Comparison of ENCODE assay signal across 8 mouse cellular contexts in genomic region chr7:44548497-44549087, GRCm38 (mm10). TPM values are rescaled to one million over a fixed set of nuclear protein-coding genes. Genes with fewer than 3 reads are reported as not detected.
DNase-seq lines count a peak whose midpoint lies in the region; ATAC-seq and TF ChIP-seq lines count a peak whose summit lies in the region.

Gene Pold1 (minus strand): TSS chr7:44548849.

- H3K36me3 ChIP-seq in megakaryocyte, embryonic 14.5 days (replicated peaks; ENCODE audit: low read length), result peaks cover 50% of the 10 kb centered on the region

- H3K9me3 ChIP-seq in megakaryocyte, embryonic 14.5 days, result no peaks in the 10 kb centered on the region

- no peak within 1 kb of the TSS for H3K27ac ChIP-seq in cortical plate, adult 2 months (ENCODE audit: insufficient read depth, low read length)

- peak within 1 kb of the TSS; percentile 42 for H3K4me3 ChIP-seq in cortical plate, adult 2 months (ENCODE audit: insufficient read depth, low read length)
- peak within 1 kb of the TSS; percentile 98 for H3K4me3 ChIP-seq in megakaryocyte, embryonic 14.5 days (replicated peaks)

- TF ChIP-seq POLR2A in cortical plate, adult 2 months (IDR thresholded peaks at IDR 0.05; ENCODE audit: extremely low read depth, insufficient read depth, low read length), result peak; percentile 44; the same call in 1 of the 2 replicates

- ATAC-seq in activated CD4-positive, CD25-positive, alpha-beta regulatory T cell, adult 4 months, result peak; percentile 90

- 0 out of 2 replicates have a peak, but pooled peaks cover 1% of the 10 kb centered on the region for H3K4me1 ChIP-seq in cortical plate, adult 2 months (ENCODE audit: control insufficient read depth, insufficient read depth, low read length)
- peaks cover 53% of the 10 kb centered on the region for H3K4me1 ChIP-seq in megakaryocyte, embryonic 14.5 days

- no peaks in the 10 kb centered on the region for H3K27me3 ChIP-seq in megakaryocyte, embryonic 14.5 days (replicated peaks)

- peak; percentile 80 for TF ChIP-seq CTCF in cortical plate, adult 2 months (IDR thresholded peaks at IDR 0.05; ENCODE audit: extremely low read depth, insufficient read depth, low read length)

- peak; percentile 100 for DNase-seq in gastrocnemius, adult 8-10 months (ENCODE audit: low spot score in 2 of 2)
- peak; percentile 95 for DNase-seq in hindlimb bud, embryonic 11.5 days (ENCODE audit: extremely low spot score, low read depth, low spot score)
- DNase-seq in left cerebral cortex, adult 8-10 months (ENCODE audit: low spot score in 2 of 2), result peak; percentile 98 to 99
- peak; percentile 99 to 100 for DNase-seq in right cerebral cortex, postnatal 10 days (ENCODE audit: low spot score in 2 of 2)
- DNase-seq in urinary bladder, postnatal 25 days (ENCODE audit: low spot score), result peak; percentile 99

RNA-seq across cellular contexts. Expression of gene Pold1, which starts in this region (rescaled TPM):
- 10 to 100 TPM; 19.2 to 27.6 TPM for polyA plus RNA-seq in activated CD4-positive, CD25-positive, alpha-beta regulatory T cell, adult 4 months (2017; shearing (Covaris generic))
- 11.1 and 11.6 TPM in 2 replicates for polyA plus RNA-seq in cortical plate, adult 2 months (2012; rRNA removed)
- total RNA-seq in gastrocnemius, adult 8-10 months (2022), result 1 to 10 TPM; 4.6 to 5.9 (median 5.4) TPM
- total RNA-seq in left cerebral cortex, adult 8-10 months (2022), result 10 to 100 TPM; 10.5 to 13.8 (median 12.8) TPM
- polyA plus RNA-seq in megakaryocyte, embryonic 14.5 days (2012; ENCODE audit: insufficient read depth, low replicate concordance), result 61.8 and 199 TPM in 2 replicates
